Mouse (Mus musculus): ENCODE data around the gene Kat2b. TPM values are rescaled to one million over a fixed set of nuclear protein-coding genes. Genes with fewer than 3 reads are reported as not detected.
"Not testable (repeated sequence)": the region's sequence is repeated elsewhere in the genome, so short reads cannot be mapped to it uniquely, and the experiment has no call there.

Kat2b gene
- polyA plus RNA-seq, 1 experiment, result 13.1 TPM

- no peak for DNase-seq (ENCODE audit: low read depth)
Observed at GRCm38 (mm10) chr17:53598571-53598970, 31.9 kb downstream of the Kat2b start.

- not testable (repeated sequence) for DNase-seq (ENCODE audit: low read depth)
Observed at GRCm38 (mm10) chr17:53603236-53603635, 36.6 kb downstream of the Kat2b start.

GRCm38 (mm10) chr17:53606082-53606481 is 39.4 kb downstream of the Kat2b start:
- DNase-seq (ENCODE audit: low read depth), result not testable (repeated sequence)

GRCm38 (mm10) chr17:53608924-53609323 is 42.3 kb downstream of the Kat2b start:
- DNase-seq (ENCODE audit: low read depth), result not testable (repeated sequence)

- no peak for DNase-seq (ENCODE audit: low read depth)
Observed at GRCm38 (mm10) chr17:53617295-53617957, 50.8 kb downstream of the Kat2b start.

GRCm38 (mm10) chr17:53618369-53618768 is 51.7 kb downstream of the Kat2b start:
- DNase-seq (ENCODE audit: low read depth), result no peak

- no peak for DNase-seq (ENCODE audit: low read depth)
Observed at GRCm38 (mm10) chr17:53619391-53619790, 52.7 kb downstream of the Kat2b start.

- DNase-seq (ENCODE audit: low read depth), result no peak
Observed at GRCm38 (mm10) chr17:53620611-53621010, 54.0 kb downstream of the Kat2b start.

GRCm38 (mm10) chr17:53622125-53622524 is 55.5 kb downstream of the Kat2b start:
- no peak for DNase-seq (ENCODE audit: low read depth)

GRCm38 (mm10) chr17:53623762-53624161 is 57.1 kb downstream of the Kat2b start:
- no peak for DNase-seq (ENCODE audit: low read depth)

- no peak for DNase-seq (ENCODE audit: low read depth)
Observed at GRCm38 (mm10) chr17:53626160-53626559, 59.5 kb downstream of the Kat2b start.

- no peak for DNase-seq (ENCODE audit: low read depth)
Observed at GRCm38 (mm10) chr17:53627497-53627896, 60.8 kb downstream of the Kat2b start.

- DNase-seq (ENCODE audit: low read depth), result no peak
Observed at GRCm38 (mm10) chr17:53628131-53628530, 61.5 kb downstream of the Kat2b start.

- DNase-seq (ENCODE audit: low read depth), result no peak
Observed at GRCm38 (mm10) chr17:53631344-53631743, 64.7 kb downstream of the Kat2b start.

GRCm38 (mm10) chr17:53643360-53643759 is 76.7 kb downstream of the Kat2b start:
- peak; percentile 92 for DNase-seq (ENCODE audit: low read depth)

- peak; percentile 77 for DNase-seq (ENCODE audit: low read depth)
Observed at GRCm38 (mm10) chr17:53650251-53650661, 83.6 kb downstream of the Kat2b start.

GRCm38 (mm10) chr17:53654596-53654995 is 87.9 kb downstream of the Kat2b start:
- DNase-seq (ENCODE audit: low read depth), result no peak

GRCm38 (mm10) chr17:53655081-53655480 is 88.4 kb downstream of the Kat2b start:
- no peak for DNase-seq (ENCODE audit: low read depth)

- DNase-seq (ENCODE audit: low read depth), result no peak
Observed at GRCm38 (mm10) chr17:53655959-53656358, 89.3 kb downstream of the Kat2b start.

- no peak for DNase-seq (ENCODE audit: low read depth)
Observed at GRCm38 (mm10) chr17:53656369-53656860, 89.8 kb downstream of the Kat2b start.

- DNase-seq (ENCODE audit: low read depth), result not testable (repeated sequence)
Observed at GRCm38 (mm10) chr17:53657391-53657790, 90.7 kb downstream of the Kat2b start.

GRCm38 (mm10) chr17:53658668-53659067 is 92.0 kb downstream of the Kat2b start:
- DNase-seq (ENCODE audit: low read depth), result no peak

GRCm38 (mm10) chr17:53659230-53659629 is 92.6 kb downstream of the Kat2b start:
- DNase-seq (ENCODE audit: low read depth), result no peak

- no peak for DNase-seq (ENCODE audit: low read depth)
Observed at GRCm38 (mm10) chr17:53659738-53660137, 93.1 kb downstream of the Kat2b start.
